Mouse (Mus musculus): ENCODE measurements around the gene Gm3468. TPM values are rescaled to one million over a fixed set of nuclear protein-coding genes. Genes with fewer than 3 reads are reported as not detected.
"Not testable (repeated sequence)": the region's sequence is repeated elsewhere in the genome, so short reads cannot be mapped to it uniquely, and the experiment has no call there.

Gm3468 gene
- 0.42 and 0.64 TPM in 2 replicates for polyA plus RNA-seq (2012; rRNA removed)

DNA sequence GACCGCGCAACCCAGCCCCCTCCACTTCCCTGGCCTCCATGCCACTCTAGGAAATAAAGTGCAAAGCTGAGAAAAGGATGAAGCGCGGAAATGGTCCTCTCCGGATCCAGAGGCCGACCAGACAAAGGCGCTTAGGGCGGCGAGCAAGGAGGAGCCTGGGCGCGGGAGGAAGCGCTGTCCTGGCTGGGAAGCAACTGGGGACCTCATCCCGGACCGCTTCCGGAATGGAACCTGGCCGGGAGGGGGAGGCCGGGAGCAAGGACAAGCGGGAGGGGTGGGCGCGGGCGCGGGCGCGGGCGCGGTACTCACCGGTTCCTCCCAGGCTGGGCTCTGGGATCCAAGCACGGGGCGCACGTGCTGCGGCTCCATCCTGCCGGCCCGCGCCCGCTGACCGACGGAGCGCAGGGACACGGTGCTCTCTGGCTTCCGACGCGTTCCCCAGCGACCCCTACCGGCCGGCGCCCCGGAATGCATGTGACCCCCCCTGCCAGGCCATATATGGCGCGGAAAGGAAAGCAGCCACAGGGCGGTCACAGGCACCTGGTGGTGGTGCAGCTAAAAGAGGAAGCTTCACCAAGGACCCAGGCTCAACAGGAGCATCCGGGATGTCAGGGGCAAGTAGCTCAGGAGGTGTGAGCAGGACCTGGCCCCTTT is at the start of gene Gm3468:
TSS of gene Gm3468 (minus strand) at position 394 of the 654 bp plus-strand sequence.
- not testable (repeated sequence) for H3K27ac ChIP-seq (ENCODE audit: control insufficient read depth, insufficient read depth, low read depth, low read length); H3K27me3 ChIP-seq (ENCODE audit: control insufficient read depth, insufficient read depth, low read length); H3K4me1 ChIP-seq (ENCODE audit: control insufficient read depth, insufficient read depth, low read length); H3K36me3 ChIP-seq (ENCODE audit: control insufficient read depth, insufficient read depth, low read length)
- H3K4me3 ChIP-seq (ENCODE audit: control insufficient read depth, low read depth, low read length) = peak within 1 kb of the TSS; percentile 38

DNA sequence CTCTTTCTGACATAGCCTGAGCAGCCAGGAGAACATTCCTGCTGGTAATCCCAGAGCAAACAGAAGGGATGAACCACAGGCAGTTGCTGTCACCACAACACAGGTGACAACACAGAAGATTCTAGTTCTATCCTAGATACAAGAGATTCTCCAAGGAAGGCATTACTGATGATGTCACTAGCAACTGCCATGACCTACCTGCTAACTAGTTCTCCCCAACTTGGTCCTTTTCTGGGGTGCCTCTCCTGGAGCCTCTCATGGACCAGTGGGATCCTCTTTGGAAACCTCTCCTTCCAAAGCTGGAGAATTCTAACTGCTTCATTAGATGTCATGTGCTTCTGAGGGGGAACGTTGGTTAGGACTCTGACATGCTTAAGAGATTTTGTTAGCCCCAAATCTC is 17.2 kb upstream of the Gm3468 start, which contains the start of gene Gm3476:
TSS of gene Gm3476 (minus strand) at position 101 of the 400 bp plus-strand sequence.
- H3K27ac ChIP-seq (ENCODE audit: control insufficient read depth, insufficient read depth, low read depth, low read length); H3K4me3 ChIP-seq (ENCODE audit: control insufficient read depth, low read depth, low read length); H3K4me1 ChIP-seq (ENCODE audit: control insufficient read depth, insufficient read depth, low read length); H3K27me3 ChIP-seq (ENCODE audit: control insufficient read depth, insufficient read depth, low read length); H3K36me3 ChIP-seq (ENCODE audit: control insufficient read depth, insufficient read depth, low read length): not testable (repeated sequence)

DNA sequence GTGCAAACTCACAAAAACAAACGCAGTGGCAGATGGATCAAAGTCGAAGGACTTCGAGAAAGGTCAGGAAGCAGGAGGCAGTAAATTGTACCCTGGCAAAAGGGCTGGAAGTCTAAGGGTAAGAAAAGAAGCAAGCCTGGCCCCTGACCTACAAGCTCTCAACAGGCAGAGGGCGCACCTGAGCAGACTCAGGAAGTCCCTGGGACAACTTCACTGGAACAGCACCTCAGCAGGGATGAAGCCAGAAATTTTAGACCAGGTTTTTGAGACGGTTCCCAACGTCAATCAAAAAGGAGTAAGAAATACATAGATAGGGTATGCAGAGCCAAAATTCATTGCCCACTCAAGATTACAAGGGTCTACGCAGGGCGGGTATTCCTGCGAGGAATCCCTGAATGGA is 965 bp downstream of the Gm3468 start:
- not testable (repeated sequence) for H3K27me3 ChIP-seq (ENCODE audit: control insufficient read depth, insufficient read depth, low read length); H3K36me3 ChIP-seq (ENCODE audit: control insufficient read depth, insufficient read depth, low read length); H3K27ac ChIP-seq (ENCODE audit: control insufficient read depth, insufficient read depth, low read depth, low read length); H3K4me1 ChIP-seq (ENCODE audit: control insufficient read depth, insufficient read depth, low read length); H3K4me3 ChIP-seq (ENCODE audit: control insufficient read depth, low read depth, low read length)

DNA sequence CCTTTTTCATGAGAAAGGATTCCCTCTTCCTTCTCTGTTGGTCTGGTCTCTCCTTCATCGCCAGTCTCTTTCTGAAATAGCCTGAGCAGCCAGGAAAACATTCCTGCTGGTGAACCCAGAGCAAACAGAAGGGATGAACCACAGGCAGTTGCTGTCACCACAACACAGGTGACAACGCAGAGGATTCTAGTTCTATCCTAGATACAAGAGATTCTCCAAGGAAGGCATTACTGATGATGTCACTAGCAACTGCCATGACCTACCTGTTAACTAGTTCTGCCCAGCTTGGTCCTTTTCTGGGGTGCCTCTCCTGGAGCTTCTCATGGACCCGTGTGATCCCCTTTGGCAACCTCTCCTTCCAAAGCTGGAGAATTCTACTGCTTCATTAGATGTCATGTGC is 14.6 kb downstream of the Gm3468 start, which contains the start of gene Gm8206:
TSS of gene Gm8206 (minus strand) at position 101 of the 400 bp plus-strand sequence.
- not testable (repeated sequence) for H3K27me3 ChIP-seq (ENCODE audit: control insufficient read depth, insufficient read depth, low read length); H3K4me3 ChIP-seq (ENCODE audit: control insufficient read depth, low read depth, low read length); H3K36me3 ChIP-seq (ENCODE audit: control insufficient read depth, insufficient read depth, low read length); H3K27ac ChIP-seq (ENCODE audit: control insufficient read depth, insufficient read depth, low read depth, low read length); H3K4me1 ChIP-seq (ENCODE audit: control insufficient read depth, insufficient read depth, low read length)

DNA sequence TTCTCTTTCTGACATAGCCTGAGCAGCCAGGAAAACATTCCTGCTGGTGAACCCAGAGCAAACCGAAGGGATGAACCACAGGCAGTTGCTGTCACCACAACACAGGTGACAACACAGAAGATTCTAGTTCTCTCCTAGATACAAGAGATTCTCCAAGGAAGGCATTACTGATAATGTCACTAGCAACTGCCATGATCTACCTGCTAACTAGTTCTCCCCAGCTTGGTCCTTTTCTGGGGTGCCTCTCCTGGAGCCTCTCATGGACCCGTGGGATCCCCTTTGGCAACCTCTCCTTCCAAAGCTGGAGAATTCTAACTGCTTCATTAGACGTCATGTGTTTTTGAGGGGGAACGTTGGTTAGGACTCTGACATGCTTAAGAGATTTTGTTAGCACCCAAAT is 50.3 kb downstream of the Gm3468 start, which contains the start of gene Gm6337:
TSS of gene Gm6337 (minus strand) at position 101 of the 400 bp plus-strand sequence.
- H3K4me3 ChIP-seq (ENCODE audit: control insufficient read depth, low read depth, low read length); H3K27me3 ChIP-seq (ENCODE audit: control insufficient read depth, insufficient read depth, low read length); H3K36me3 ChIP-seq (ENCODE audit: control insufficient read depth, insufficient read depth, low read length); H3K27ac ChIP-seq (ENCODE audit: control insufficient read depth, insufficient read depth, low read depth, low read length); H3K4me1 ChIP-seq (ENCODE audit: control insufficient read depth, insufficient read depth, low read length): not testable (repeated sequence)

Other genes starting within 250 kb of the Gm3468 start
- gene Gm8237, start 228.3 kb downstream of the Gm3468 start, polyA plus RNA-seq (2012; rRNA removed) = 0.36 and 0.47 TPM in 2 replicates
- 0.59 and 0.99 TPM in 2 replicates for gene Gm3248, start 146.9 kb downstream of the Gm3468 start, polyA plus RNA-seq (2012; rRNA removed)
- gene Gm3453, start 129.5 kb downstream of the Gm3468 start, polyA plus RNA-seq (2012; rRNA removed) = 6.4 and 6.5 TPM in 2 replicates
- 5.4 and 5.6 TPM in 2 replicates for gene Gm6337, start 50.4 kb downstream of the Gm3468 start, polyA plus RNA-seq (2012; rRNA removed)
- 0.57 TPM in 2 replicates for gene Gm8206, start 14.7 kb downstream of the Gm3468 start, polyA plus RNA-seq (2012; rRNA removed)
- gene Gm3476, start 17.1 kb upstream of the Gm3468 start, polyA plus RNA-seq (2012; rRNA removed) = 12.6 and 17.1 TPM in 2 replicates
- gene Gm21560, start 110.6 kb upstream of the Gm3468 start, polyA plus RNA-seq (2012; rRNA removed) = 0.67 and 1.2 TPM in 2 replicates
- gene Gm3411, start 178.6 kb upstream of the Gm3468 start, polyA plus RNA-seq (2012; rRNA removed) = 4.9 and 7.9 TPM in 2 replicates
- 30.6 and 36.8 TPM in 2 replicates for gene Gm21103, start 196.2 kb upstream of the Gm3468 start, polyA plus RNA-seq (2012; rRNA removed)
- gene Gm3618, start 235.0 kb upstream of the Gm3468 start, polyA plus RNA-seq (2012; rRNA removed) = 8.6 and 10.2 TPM in 2 replicates